Mouse (Mus musculus) embryonic facial prominence, embryonic 11.5 days (tissue): ENCODE measurements around the gene Ado. TPM values are rescaled to one million over a fixed set of nuclear protein-coding genes. Genes with fewer than 3 reads are reported as not detected.

Experiments
- ATAC-seq: fragments of 200-750 bp; cut with Nextera tagmentation; replicated peaks from 2 replicates; pipeline ENCODE4 v1.8.0; 2017; ENCODE audit warnings: low read depth; ENCODE audit not compliant: insufficient number of reproducible peaks, low FRiP score, low TSS enrichment
- DNase-seq: peaks from one replicate; pipeline ENCODE4 v3.0.0-alpha.2; 2015; ENCODE audit warnings: low spot score
- H3K27ac ChIP-seq: fragments of 300-500 bp; sonication (generic); replicated peaks from 2 replicates; pipeline ENCODE4 v1.5.1; 2014; ENCODE audit warnings: mild to moderate bottlenecking, low read depth, low read length, control low read depth
- H3K27me3 ChIP-seq: fragments of 300-500 bp; sonication (generic); 2 replicates; pipeline ENCODE4 v1.6.1; 2014; ENCODE audit warnings: mild to moderate bottlenecking, low read length, moderate library complexity, mixed read lengths; ENCODE audit not compliant: control insufficient read depth, insufficient read depth
- H3K36me3 ChIP-seq: fragments of 300-500 bp; sonication (generic); replicated peaks from 2 replicates; pipeline ENCODE4 v1.6.1; 2014; ENCODE audit warnings: low read depth, mild to moderate bottlenecking, low read length, moderate library complexity, mixed read lengths; ENCODE audit not compliant: control insufficient read depth, insufficient read depth
- H3K4me1 ChIP-seq: fragments of 300-500 bp; sonication (generic); 2 replicates; pipeline ENCODE4 v1.6.1; 2014; ENCODE audit warnings: low read length, mixed read lengths; ENCODE audit not compliant: control insufficient read depth, insufficient read depth
- H3K4me2 ChIP-seq: fragments of 300-500 bp; sonication (generic); 2 replicates; pipeline ENCODE4 v1.6.1; 2014; ENCODE audit warnings: low read depth, mild to moderate bottlenecking, control low read depth, low read length, moderate library complexity
- H3K4me3 ChIP-seq: fragments of 300-500 bp; sonication (generic); 2 replicates; pipeline ENCODE4 v1.5.1; 2014; ENCODE audit warnings: low read depth, low read length, control low read depth
- H3K9ac ChIP-seq: fragments of 300-500 bp; sonication (generic); replicated peaks from 2 replicates; pipeline ENCODE4 v1.6.1; 2014; ENCODE audit warnings: mild to moderate bottlenecking, control low read depth, low read length
- H3K9me3 ChIP-seq: fragments of 300-500 bp; sonication (generic); replicated peaks from 2 replicates; pipeline ENCODE4 v1.6.1; 2016; ENCODE audit warnings: mild to moderate bottlenecking, low read length, inconsistent platforms, mixed read lengths; ENCODE audit not compliant: control insufficient read depth
- WGBS: fragments of 180-500 bp; shearing (Covaris S2); extraction: QIAGEN DNeasy Blood & Tissue Kit; methylation state at CpG from one replicate; pipeline ENCODE4 v1.1.7; 2014; 5-methylcytosine and 5-hydroxymethylcytosine counted together
- polyA plus RNA-seq: library from polyadenylated mRNA; unstranded; fragments of >200 nt; fragmentation: Nextera tagmentation; extraction: Ambion mirVana; gene quantifications from 2 replicates; pipeline ENCODE4 v1.2.1, GENCODE M21; 2014

The Ado gene
- 97.8 and 107 TPM in 2 replicates for polyA plus RNA-seq

- Histone ChIP-seq H3K4me3 (peak within 1 kb of the TSS; percentile 81), H3K9me3 (no peaks in the 10 kb centered on the region), H3K36me3 (no peaks in the 10 kb centered on the region), H3K27ac (peak within 1 kb of the TSS; percentile 85), H3K4me1 (no peaks in the 10 kb centered on the region), H3K4me2 (peak within 1 kb of the TSS; percentile 91), H3K27me3 (no peaks in the 10 kb centered on the region), H3K9ac (peak within 1 kb of the TSS; percentile 92)
- DNase-seq (peak; percentile 90), ATAC-seq (peak; percentile 95)
- WGBS = under 1% methylated on average over 79 of the region's 79 CpGs
Measured at GRCm38 (mm10) chr10:67548877-67549731, at the start of gene Ado. TSS of gene Ado (minus strand) at chr10:67548955.

GRCm38 (mm10) chr10:67595278-67595677, 46.5 kb upstream of the Ado start:
- H3K4me3 ChIP-seq = no peak overlapping the region
- H3K27me3 ChIP-seq = no peaks in the 10 kb centered on the region
- no peaks in the 10 kb centered on the region for H3K36me3 ChIP-seq
- H3K27ac ChIP-seq = no peak overlapping the region
- ATAC-seq (no peak), DNase-seq (no peak)
- no peaks in the 10 kb centered on the region for H3K9me3 ChIP-seq
- H3K9ac ChIP-seq = no peak overlapping the region
- H3K4me1 ChIP-seq = no peaks in the 10 kb centered on the region
- H3K4me2 ChIP-seq = no peak overlapping the region
- WGBS = 87% methylated on average over 3 of the region's 3 CpGs

DNA sequence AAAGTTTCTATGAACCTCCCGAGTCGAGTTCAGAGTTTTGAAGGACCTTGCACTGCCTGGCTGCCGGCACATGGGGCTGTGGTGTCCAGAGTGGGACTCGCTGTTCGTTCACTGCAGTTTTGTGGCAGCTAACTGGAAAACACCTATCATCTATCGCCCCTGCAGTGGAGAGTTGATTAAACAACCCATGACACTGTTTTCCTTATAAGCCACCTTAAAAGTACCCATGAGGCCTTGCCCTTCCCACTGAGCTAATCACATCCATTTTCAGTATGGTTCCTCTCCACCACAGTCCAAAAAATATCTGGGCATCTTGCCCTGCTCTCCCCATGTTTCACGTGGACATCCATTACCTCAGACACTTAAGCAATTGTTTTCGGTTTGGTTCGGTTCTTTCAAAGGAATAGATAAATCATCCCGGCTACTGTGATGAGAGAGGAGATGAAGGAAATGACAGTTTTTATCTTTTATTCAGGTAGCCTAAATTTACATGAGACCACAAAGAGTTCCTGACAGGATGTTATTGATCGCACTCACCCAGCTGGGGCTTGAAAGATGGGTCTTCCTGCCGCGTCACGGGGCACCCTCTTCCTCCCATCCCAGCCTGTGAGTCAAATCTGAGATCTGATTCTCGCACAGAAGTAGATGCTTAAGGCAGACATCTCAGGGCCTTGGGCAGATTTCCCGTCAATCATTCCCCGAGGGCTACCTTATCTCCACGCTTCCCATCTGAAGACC, 37.3 kb upstream of the Ado start:
- no peaks in the 10 kb centered on the region for H3K36me3 ChIP-seq
- H3K4me2 ChIP-seq = no peak overlapping the region
- no peak overlapping the region for H3K27ac ChIP-seq
- H3K9ac ChIP-seq = no peak overlapping the region
- no peak overlapping the region for H3K4me3 ChIP-seq
- no peaks in the 10 kb centered on the region for H3K9me3 ChIP-seq
- H3K27me3 ChIP-seq = no peaks in the 10 kb centered on the region
- H3K4me1 ChIP-seq = no peaks in the 10 kb centered on the region
- 89% methylated on average over 18 of the region's 18 CpGs for WGBS
- ATAC-seq = no peak
- no peak for DNase-seq

GRCm38 (mm10) chr10:67581698-67582285, 33.0 kb upstream of the Ado start:
- Histone ChIP-seq H3K9ac (no peak overlapping the region), H3K4me2 (no peak overlapping the region), H3K27me3 (no peaks in the 10 kb centered on the region), H3K4me3 (no peak overlapping the region), H3K9me3 (no peaks in the 10 kb centered on the region), H3K4me1 (no peaks in the 10 kb centered on the region), H3K36me3 (no peaks in the 10 kb centered on the region), H3K27ac (no peak overlapping the region)
- ATAC-seq = no peak
- WGBS = 74% methylated on average over 12 of the region's 12 CpGs
- no peak for DNase-seq

GRCm38 (mm10) chr10:67579830-67580229, 31.1 kb upstream of the Ado start:
- Histone ChIP-seq H3K4me2 (no peak overlapping the region), H3K9ac (no peak overlapping the region), H3K4me1 (no peaks in the 10 kb centered on the region), H3K27ac (no peak overlapping the region), H3K9me3 (no peaks in the 10 kb centered on the region), H3K36me3 (no peaks in the 10 kb centered on the region), H3K4me3 (no peak overlapping the region), H3K27me3 (no peaks in the 10 kb centered on the region)
- 93% methylated on average over 4 of the region's 4 CpGs for WGBS
- no peak for ATAC-seq
- DNase-seq = no peak

DNA sequence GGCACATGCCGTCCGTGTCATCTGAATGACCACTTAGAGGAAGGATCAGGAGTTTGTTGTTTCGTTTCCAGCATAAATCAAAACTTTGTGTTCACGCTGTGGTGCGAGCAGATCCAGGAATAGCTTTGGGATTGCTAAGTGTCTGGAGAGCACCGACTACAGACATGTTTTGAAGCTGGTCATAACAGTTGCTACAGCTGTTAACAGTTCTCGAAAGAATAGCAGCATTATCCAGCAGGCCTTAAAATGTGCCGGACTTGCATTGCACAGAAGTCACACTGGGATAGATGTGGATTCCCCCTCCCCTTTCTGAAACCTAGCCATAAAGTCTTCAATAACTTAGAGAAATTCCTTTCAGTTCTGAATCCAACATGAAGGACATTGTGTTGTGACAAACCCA, 24.6 kb upstream of the Ado start:
- H3K4me3 ChIP-seq = no peak overlapping the region
- no peak overlapping the region for H3K4me2 ChIP-seq
- H3K9me3 ChIP-seq = no peaks in the 10 kb centered on the region
- H3K36me3 ChIP-seq = no peaks in the 10 kb centered on the region
- H3K9ac ChIP-seq = no peak overlapping the region
- DNase-seq (no peak), ATAC-seq (no peak)
- no peak overlapping the region for H3K27ac ChIP-seq
- H3K4me1 ChIP-seq = no peaks in the 10 kb centered on the region
- 68% methylated on average over 8 of the region's 8 CpGs for WGBS
- H3K27me3 ChIP-seq = no peaks in the 10 kb centered on the region

GRCm38 (mm10) chr10:67571443-67571842, 22.7 kb upstream of the Ado start:
- Histone ChIP-seq H3K9ac (no peak overlapping the region), H3K4me2 (no peak overlapping the region), H3K9me3 (no peaks in the 10 kb centered on the region), H3K27ac (no peak overlapping the region), H3K4me1 (no peaks in the 10 kb centered on the region), H3K27me3 (no peaks in the 10 kb centered on the region), H3K36me3 (no peaks in the 10 kb centered on the region), H3K4me3 (no peak overlapping the region)
- DNase-seq = no peak
- no peak for ATAC-seq
- 89% methylated on average over 14 of the region's 14 CpGs for WGBS

GRCm38 (mm10) chr10:67569539-67569938, 20.8 kb upstream of the Ado start:
- ATAC-seq = no peak

More at GRCm38 (mm10) chr10:67569539-67569938, 20.8 kb upstream of the Ado start:
- 60% methylated on average over 7 of the region's 7 CpGs for WGBS
- no peaks in the 10 kb centered on the region for H3K36me3 ChIP-seq
- H3K4me1 ChIP-seq = no peaks in the 10 kb centered on the region
- H3K27ac ChIP-seq = no peak overlapping the region
- DNase-seq = no peak
- H3K27me3 ChIP-seq = no peaks in the 10 kb centered on the region
- H3K9me3 ChIP-seq = no peaks in the 10 kb centered on the region
- H3K4me2 ChIP-seq = no peak overlapping the region
- H3K9ac ChIP-seq = no peak overlapping the region
- H3K4me3 ChIP-seq = no peak overlapping the region
